Mouse (Mus musculus): ENCODE results near the gene Zkscan17. TPM values are rescaled to one million over a fixed set of nuclear protein-coding genes. Genes with fewer than 3 reads are reported as not detected.

The Zkscan17 gene
- total and polyA plus RNA-seq, 2 experiments from 2014 or later: 10.1 to 20.6 TPM

- Histone ChIP-seq H3K27me3 (ENCODE audit: control insufficient read depth, insufficient read depth, low read length) (no peaks in the 10 kb centered on the region), H3K27ac (ENCODE audit: low read depth) (no peak overlapping the region), H3K9me3 (replicated peaks; ENCODE audit: control insufficient read depth, low read length) (no peaks in the 10 kb centered on the region), H3K4me2 (ENCODE audit: low read depth, low read length) (no peak overlapping the region), H3K4me3 (ENCODE audit: low read depth, low read length) (no peak overlapping the region), H3K9ac (replicated peaks; ENCODE audit: low read depth, low read length) (no peak overlapping the region), H3K36me3 (replicated peaks; ENCODE audit: control insufficient read depth, insufficient read depth, low read length) (peaks cover 11% of the 10 kb centered on the region; the same call in 1 of the 2 replicates), H3K4me1 (ENCODE audit: control insufficient read depth, insufficient read depth) (no peaks in the 10 kb centered on the region)
- WGBS: 74% methylated on average over 12 of the region's 12 CpGs
- no peak for ATAC-seq (ENCODE audit: insufficient read depth, low read depth)
- no peak for TF ChIP-seq CTCF (IDR thresholded peaks at IDR 0.05; ENCODE audit: low read depth)
- no peak for TF ChIP-seq EP300 (IDR thresholded peaks at IDR 0.05; ENCODE audit: low read depth)
- DNase-seq (ENCODE audit: low spot score): no peak
Measured at GRCm38 (mm10) chr11:59437954-59438353, 88.6 kb downstream of the Zkscan17 start.

Other genes starting within 250 kb of the Zkscan17 start
- not detected in 2 replicates for gene Wnt3a, start 236.0 kb downstream of the Zkscan17 start, total RNA-seq (2014; rRNA removed; ENCODE audit: low replicate concordance)
- not detected in 2 replicates for gene Wnt3a, start 236.0 kb downstream of the Zkscan17 start, polyA plus RNA-seq (2015; fragmentation: Nextera tagmentation; extraction: Ambion mirVana)
- gene Wnt9a, start 219.8 kb downstream of the Zkscan17 start, total RNA-seq (2014; rRNA removed; ENCODE audit: low replicate concordance): 3.4 and 4.0 TPM in 2 replicates
- 2.8 and 2.9 TPM in 2 replicates for gene Wnt9a, start 219.8 kb downstream of the Zkscan17 start, polyA plus RNA-seq (2015; fragmentation: Nextera tagmentation; extraction: Ambion mirVana)
- not detected in 2 replicates for gene Prss38, start 151.1 kb downstream of the Zkscan17 start, total RNA-seq (2014; rRNA removed; ENCODE audit: low replicate concordance)
- not detected in 2 replicates for gene Prss38, start 151.1 kb downstream of the Zkscan17 start, polyA plus RNA-seq (2015; fragmentation: Nextera tagmentation; extraction: Ambion mirVana)
- gene Jmjd4, start 76.7 kb downstream of the Zkscan17 start, total RNA-seq (2014; rRNA removed; ENCODE audit: low replicate concordance): 11.8 and 15.1 TPM in 2 replicates
- 7.6 and 8.9 TPM in 2 replicates for gene Jmjd4, start 76.7 kb downstream of the Zkscan17 start, polyA plus RNA-seq (2015; fragmentation: Nextera tagmentation; extraction: Ambion mirVana)
- gene Snap47, start 75.6 kb downstream of the Zkscan17 start, total RNA-seq (2014; rRNA removed; ENCODE audit: low replicate concordance): 47.1 and 87.2 TPM in 2 replicates
- 57.9 and 60.4 TPM in 2 replicates for gene Snap47, start 75.6 kb downstream of the Zkscan17 start, polyA plus RNA-seq (2015; fragmentation: Nextera tagmentation; extraction: Ambion mirVana)
- 4.1 and 8.3 TPM in 2 replicates for gene Zfp867, start 54.3 kb downstream of the Zkscan17 start, total RNA-seq (2014; rRNA removed; ENCODE audit: low replicate concordance)
- gene Zfp867, start 54.3 kb downstream of the Zkscan17 start, polyA plus RNA-seq (2015; fragmentation: Nextera tagmentation; extraction: Ambion mirVana): 6.4 and 6.5 TPM in 2 replicates
- gene Nlrp3, start 14.8 kb upstream of the Zkscan17 start, total RNA-seq (2014; rRNA removed; ENCODE audit: low replicate concordance): 0.11 and 0.15 TPM in 2 replicates
- 0.18 and 0.25 TPM in 2 replicates for gene Nlrp3, start 14.8 kb upstream of the Zkscan17 start, polyA plus RNA-seq (2015; fragmentation: Nextera tagmentation; extraction: Ambion mirVana)
- gene Olfr222, start 49.5 kb upstream of the Zkscan17 start, total RNA-seq (2014; rRNA removed; ENCODE audit: low replicate concordance): not detected in 2 replicates
- gene Olfr222, start 49.5 kb upstream of the Zkscan17 start, polyA plus RNA-seq (2015; fragmentation: Nextera tagmentation; extraction: Ambion mirVana): not detected in 2 replicates
- gene Olfr223, start 66.5 kb upstream of the Zkscan17 start, total RNA-seq (2014; rRNA removed; ENCODE audit: low replicate concordance): not detected in 2 replicates
- gene Olfr223, start 66.5 kb upstream of the Zkscan17 start, polyA plus RNA-seq (2015; fragmentation: Nextera tagmentation; extraction: Ambion mirVana): not detected in 2 replicates
- gene Mprip, start 134.6 kb upstream of the Zkscan17 start, total RNA-seq (2014; rRNA removed; ENCODE audit: low replicate concordance): 132 and 135 TPM in 2 replicates
- 32.5 and 35.9 TPM in 2 replicates for gene Mprip, start 134.6 kb upstream of the Zkscan17 start, polyA plus RNA-seq (2015; fragmentation: Nextera tagmentation; extraction: Ambion mirVana)